Mouse (Mus musculus) olfactory bulb, adult 2 months (tissue): Measurements from ENCODE around the gene Scgb1a1. TPM values are rescaled to one million over a fixed set of nuclear protein-coding genes. Genes with fewer than 3 reads are reported as not detected.

Source experiments
- H3K27ac ChIP-seq: fragments of 200-500 bp; 2 replicates; pipeline ENCODE4 v1.5.1; 2012; ENCODE audit warnings: low read depth, low read length; ENCODE audit not compliant: insufficient read depth
- H3K4me1 ChIP-seq: fragments of 200-500 bp; 2 replicates; pipeline ENCODE4 v1.6.1; 2012; ENCODE audit warnings: low read length; ENCODE audit not compliant: control insufficient read depth, insufficient read depth
- H3K4me3 ChIP-seq: fragments of 200-500 bp; 2 replicates; pipeline ENCODE4 v1.5.1; 2012; ENCODE audit warnings: mild to moderate bottlenecking, low read depth, low read length, moderate library complexity; ENCODE audit not compliant: insufficient read depth
- CTCF ChIP-seq: fragments of 200-500 bp; IDR thresholded peaks from 2 replicates; pipeline ENCODE4 v1.5.1; 2012; ENCODE audit warnings: low read depth, mild to moderate bottlenecking, low read length, moderate library complexity; ENCODE audit not compliant: insufficient read depth
- POLR2A ChIP-seq: fragments of 200-500 bp; IDR thresholded peaks from 2 replicates; pipeline ENCODE4 v1.6.1; 2012; ENCODE audit warnings: mild to moderate bottlenecking, low read depth, low read length, moderate library complexity; ENCODE audit not compliant: insufficient read depth
- WGBS: fragments of 180-500 bp; shearing (Covaris S2); methylation state at CpG from one replicate; pipeline ENCODE4 v1.1.7; 2018; 5-methylcytosine and 5-hydroxymethylcytosine counted together
- polyA plus RNA-seq: library from polyadenylated mRNA; stranded (reverse); fragments of >200 nt; gene quantifications from 2 replicates; pipeline ENCODE4 v1.2.4, GENCODE M21; 2012; ENCODE audit warnings: low replicate concordance; ENCODE audit not compliant: missing spikeins, insufficient read depth, insufficient read length

Scgb1a1 gene
- polyA plus RNA-seq, 1 experiment = not detected

- 76% methylated on average over 12 of the region's 12 CpGs for WGBS
- H3K4me1 ChIP-seq = peaks cover 20% of the 10 kb centered on the region
- no peak overlapping the region for H3K27ac ChIP-seq
- no peak for TF ChIP-seq POLR2A
- no peak for TF ChIP-seq CTCF
- no peak overlapping the region for H3K4me3 ChIP-seq
Observed at GRCm38 (mm10) chr19:9073776-9074411, 13.9 kb downstream of the Scgb1a1 start.

- Histone ChIP-seq H3K4me1 (peaks cover 22% of the 10 kb centered on the region), H3K4me3 (no peak overlapping the region), H3K27ac (peak overlapping the region; percentile 70; the same call in 1 of the 2 replicates)
- 52% methylated on average over 2 of the region's 2 CpGs for WGBS
- TF ChIP-seq POLR2A (no peak), CTCF (no peak)
Observed at GRCm38 (mm10) chr19:9072157-9072530, 15.6 kb downstream of the Scgb1a1 start.

- no peak overlapping the region for H3K4me3 ChIP-seq
- WGBS = 40% methylated on average over 7 of the region's 7 CpGs
- peaks cover 24% of the 10 kb centered on the region for H3K4me1 ChIP-seq
- peak overlapping the region; percentile 70 for H3K27ac ChIP-seq
- TF ChIP-seq POLR2A (no peak), CTCF (no peak)
Observed at GRCm38 (mm10) chr19:9071456-9072156, 16.2 kb downstream of the Scgb1a1 start.

DNA sequence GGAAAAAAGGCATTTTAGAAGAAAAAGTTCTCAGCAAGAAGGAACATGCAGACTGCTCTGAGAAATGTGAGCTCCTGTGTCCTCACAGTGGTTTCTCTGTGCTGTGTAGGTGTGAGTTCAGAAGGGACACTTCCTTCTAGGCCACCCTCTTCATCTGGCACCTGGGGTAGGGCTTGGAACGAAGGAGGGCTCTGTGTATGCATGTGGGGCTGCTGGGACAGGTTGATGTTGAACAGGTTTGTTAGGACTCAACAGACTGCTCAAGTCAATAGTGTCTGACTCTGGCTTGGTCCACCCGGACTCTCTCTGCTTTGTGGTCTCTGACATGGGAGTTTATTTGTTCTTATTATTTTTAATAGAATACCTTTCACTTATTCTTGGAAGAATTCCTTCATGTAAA is 17.4 kb downstream of the Scgb1a1 start:
- Histone ChIP-seq H3K4me1 (peaks cover 24% of the 10 kb centered on the region), H3K4me3 (no peak overlapping the region), H3K27ac (no peak overlapping the region)
- no peak for TF ChIP-seq POLR2A
- 83% methylated on average over 2 of the region's 2 CpGs for WGBS

DNA sequence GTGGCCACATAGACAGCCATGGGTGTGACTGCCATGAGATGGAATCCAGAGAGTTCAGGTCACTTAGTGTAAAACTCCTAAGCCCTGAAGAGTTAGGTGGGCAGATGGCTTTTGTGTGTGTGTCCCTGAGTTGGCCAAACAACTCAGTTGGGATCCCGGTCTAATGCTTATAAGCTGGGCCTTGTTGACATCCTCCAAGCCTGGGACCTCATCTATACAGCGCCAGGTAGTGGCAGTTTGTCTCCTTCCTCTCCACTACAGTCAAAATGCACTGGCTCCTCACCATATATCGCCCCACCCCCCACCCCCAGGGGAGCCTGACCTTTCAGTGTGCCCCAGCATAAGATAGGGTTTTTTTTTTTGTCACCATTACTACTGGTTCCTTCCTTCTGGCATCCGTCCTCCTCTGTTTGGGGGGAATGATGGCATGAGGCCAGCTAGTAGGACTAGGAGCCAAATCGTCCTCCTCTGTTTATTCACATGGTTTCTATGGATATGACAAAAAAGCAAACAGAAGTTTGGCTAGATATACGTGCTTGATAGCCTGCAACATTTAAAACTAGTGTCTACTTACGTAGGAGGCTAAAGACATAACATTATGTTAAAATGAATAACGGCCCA is 18.0 kb downstream of the Scgb1a1 start:
- Histone ChIP-seq H3K4me3 (no peak overlapping the region), H3K4me1 (peaks cover 24% of the 10 kb centered on the region), H3K27ac (no peak overlapping the region)
- WGBS = 54% methylated on average over 8 of the region's 8 CpGs
- TF ChIP-seq CTCF = no peak
- no peak for TF ChIP-seq POLR2A

- TF ChIP-seq CTCF = no peak
- TF ChIP-seq POLR2A = no peak
- WGBS = 74% methylated on average over 5 of the region's 5 CpGs
- no peak overlapping the region for H3K4me3 ChIP-seq
- peaks cover 21% of the 10 kb centered on the region for H3K4me1 ChIP-seq
- H3K27ac ChIP-seq = no peak overlapping the region
Observed at GRCm38 (mm10) chr19:9067292-9067691, 20.5 kb downstream of the Scgb1a1 start.

- Histone ChIP-seq H3K4me3 (no peak overlapping the region), H3K4me1 (peaks cover 13% of the 10 kb centered on the region), H3K27ac (peak overlapping the region; percentile 87)
- TF ChIP-seq CTCF (no peak), POLR2A (no peak)
- 45% methylated on average over 9 of the region's 9 CpGs for WGBS
Observed at GRCm38 (mm10) chr19:9065621-9066561, 21.9 kb downstream of the Scgb1a1 start.

DNA sequence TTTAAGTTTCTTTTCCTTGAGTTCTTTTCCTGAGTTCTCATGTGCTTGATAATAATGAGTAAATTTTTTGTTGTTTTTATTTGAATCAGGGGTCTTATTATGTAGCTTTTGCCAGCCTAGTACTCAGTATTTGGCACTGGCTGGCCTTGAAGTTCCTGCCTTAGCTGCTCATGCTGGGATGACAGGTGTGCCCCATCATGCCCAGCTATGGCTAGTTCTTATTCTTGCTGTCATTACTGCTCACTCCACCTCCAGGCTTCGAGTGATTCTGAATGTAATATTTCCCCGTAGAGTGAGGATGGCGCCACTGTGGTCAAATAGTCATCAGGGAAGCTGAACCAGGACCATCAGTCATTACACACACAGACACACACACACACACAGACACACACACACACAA is 23.9 kb downstream of the Scgb1a1 start:
- Histone ChIP-seq H3K4me1 (peaks cover 7% of the 10 kb centered on the region), H3K27ac (no peak overlapping the region)
- WGBS = 93% methylated on average over 3 of the region's 3 CpGs

More for the DNA sequence above, 23.9 kb downstream of the Scgb1a1 start:
- H3K4me3 ChIP-seq = no peak overlapping the region
- TF ChIP-seq CTCF (no peak), POLR2A (no peak)
